Mouse (Mus musculus) heart, postnatal 0 days (tissue): ENCODE data around the gene Agap1. TPM values are rescaled to one million over a fixed set of nuclear protein-coding genes. Genes with fewer than 3 reads are reported as not detected.

Experiments used
- ATAC-seq: fragments of 200-750 bp; cut with Nextera tagmentation; 2 replicates; pipeline ENCODE4 v1.8.0; 2017; ENCODE audit warnings: low read depth, moderate number of reproducible peaks, moderate library complexity; ENCODE audit not compliant: insufficient read depth
- DNase-seq: peaks from one replicate; pipeline ENCODE4 v3.0.0-alpha.2; 2016; ENCODE audit warnings: low spot score
- H3K27ac ChIP-seq: fragments of 300-500 bp; sonication (generic); 2 replicates; pipeline ENCODE4 v1.5.1; 2014; ENCODE audit warnings: low read depth, mild to moderate bottlenecking
- H3K27me3 ChIP-seq: fragments of 300-500 bp; sonication (generic); 2 replicates; pipeline ENCODE4 v1.6.1; 2014; ENCODE audit warnings: low read length, mixed read lengths; ENCODE audit not compliant: control insufficient read depth, insufficient read depth
- H3K36me3 ChIP-seq: fragments of 300-500 bp; sonication (generic); replicated peaks from 2 replicates; pipeline ENCODE4 v1.6.1; 2014; ENCODE audit warnings: low read length, mixed read lengths; ENCODE audit not compliant: control insufficient read depth, insufficient read depth
- H3K4me1 ChIP-seq: fragments of 300-500 bp; sonication (generic); 2 replicates; pipeline ENCODE4 v1.6.1; 2014; ENCODE audit warnings: antibody characterized with exemption; ENCODE audit not compliant: control insufficient read depth, insufficient read depth
- H3K4me2 ChIP-seq: fragments of 300-500 bp; sonication (generic); 2 replicates; pipeline ENCODE4 v1.6.1; 2014; ENCODE audit warnings: low read depth, mild to moderate bottlenecking, low read length, moderate library complexity
- H3K4me3 ChIP-seq: fragments of 300-500 bp; sonication (generic); 2 replicates; pipeline ENCODE4 v1.5.1; 2014; ENCODE audit warnings: low read depth, low read length
- H3K9ac ChIP-seq: fragments of 300-500 bp; sonication (generic); replicated peaks from 2 replicates; pipeline ENCODE4 v1.6.1; 2014; ENCODE audit warnings: low read depth, low read length, mixed read lengths
- H3K9me3 ChIP-seq: fragments of 300-500 bp; sonication (generic); replicated peaks from 2 replicates; pipeline ENCODE4 v1.6.1; 2016; ENCODE audit warnings: low read length; ENCODE audit not compliant: control insufficient read depth
- CTCF ChIP-seq: IDR thresholded peaks from 2 replicates; pipeline ENCODE4 v1.5.1; 2016; ENCODE audit warnings: antibody characterized with exemption, control low read depth, low read depth
- EP300 ChIP-seq: IDR thresholded peaks from 2 replicates; pipeline ENCODE4 v1.6.1; 2016; ENCODE audit warnings: antibody characterized with exemption, low read depth
- WGBS: fragments of 180-500 bp; shearing (Covaris S2); extraction: QIAGEN DNeasy Blood & Tissue Kit; methylation state at CpG from one replicate; pipeline ENCODE4 v1.1.7; 2014; 5-methylcytosine and 5-hydroxymethylcytosine counted together
- polyA plus RNA-seq: library from polyadenylated mRNA; unstranded; fragments of >200 nt; fragmentation: Nextera tagmentation; extraction: Ambion mirVana; gene quantifications from 2 replicates; pipeline ENCODE4 v1.2.1, GENCODE M21; 2015
- total RNA-seq: library from RNA; depleted of rRNA; stranded (reverse); fragments of >200 nt; gene quantifications from 2 replicates; pipeline ENCODE4 v1.2.3, GENCODE M21; 2014; ENCODE audit warnings: low replicate concordance

Agap1 gene
- total and polyA plus RNA-seq, 2 experiments from 2014 or later, result 6.1 to 21.0 TPM

GRCm38 (mm10) chr1:89619963-89620362 lies 165.4 kb downstream of the Agap1 start:
- H3K9me3 ChIP-seq, result no peaks in the 10 kb centered on the region
- DNase-seq (no peak), ATAC-seq (peak; percentile 53; the same call in 1 of the 2 replicates)
- H3K27ac ChIP-seq, result peak overlapping the region; percentile 90
- 37% methylated on average over 2 of the region's 2 CpGs for WGBS
- H3K9ac ChIP-seq, result peak overlapping the region; percentile 30; the same call in 1 of the 2 replicates
- peaks cover 66% of the 10 kb centered on the region for H3K4me1 ChIP-seq
- no peaks in the 10 kb centered on the region for H3K27me3 ChIP-seq
- no peaks in the 10 kb centered on the region for H3K36me3 ChIP-seq
- no peak overlapping the region for H3K4me3 ChIP-seq
- TF ChIP-seq EP300, result no peak
- no peak for TF ChIP-seq CTCF
- H3K4me2 ChIP-seq, result no peak overlapping the region

- Histone ChIP-seq H3K36me3 (no peaks in the 10 kb centered on the region), H3K4me3 (no peak overlapping the region), H3K27ac (peak overlapping the region; percentile 90), H3K4me2 (no peak overlapping the region), H3K9ac (no peak overlapping the region), H3K4me1 (peaks cover 70% of the 10 kb centered on the region), H3K27me3 (no peaks in the 10 kb centered on the region), H3K9me3 (no peaks in the 10 kb centered on the region)
- WGBS, result 65% methylated on average over 8 of the region's 8 CpGs
- TF ChIP-seq CTCF (no peak), EP300 (no peak)
- DNase-seq, result no peak
- no peak for ATAC-seq
Observed at GRCm38 (mm10) chr1:89621014-89621791, 166.6 kb downstream of the Agap1 start.

GRCm38 (mm10) chr1:89621952-89622351 lies 167.3 kb downstream of the Agap1 start:
- Histone ChIP-seq H3K9ac (no peak overlapping the region), H3K36me3 (no peaks in the 10 kb centered on the region), H3K4me3 (no peak overlapping the region), H3K9me3 (no peaks in the 10 kb centered on the region), H3K27me3 (no peaks in the 10 kb centered on the region), H3K27ac (peak overlapping the region; percentile 78), H3K4me2 (no peak overlapping the region), H3K4me1 (peaks cover 70% of the 10 kb centered on the region)
- WGBS, result 42% methylated on average over 8 of the region's 8 CpGs
- TF ChIP-seq CTCF (no peak), EP300 (0 out of 2 replicates have a peak, but pooled peaks have one; percentile 25)
- ATAC-seq (no peak), DNase-seq (no peak)

GRCm38 (mm10) chr1:89622801-89623200 lies 168.2 kb downstream of the Agap1 start:
- Histone ChIP-seq H3K9ac (no peak overlapping the region), H3K27me3 (no peaks in the 10 kb centered on the region), H3K4me2 (no peak overlapping the region), H3K36me3 (no peaks in the 10 kb centered on the region), H3K4me3 (no peak overlapping the region), H3K27ac (peak overlapping the region; percentile 78), H3K9me3 (no peaks in the 10 kb centered on the region), H3K4me1 (peaks cover 61% of the 10 kb centered on the region)
- TF ChIP-seq EP300 (no peak), CTCF (no peak)
- DNase-seq (peak; percentile 68), ATAC-seq (peak; percentile 25; the same call in 1 of the 2 replicates)
- WGBS, result 25% methylated on average over 7 of the region's 7 CpGs

GRCm38 (mm10) chr1:89625312-89625711 lies 170.7 kb downstream of the Agap1 start:
- no peak overlapping the region for H3K4me2 ChIP-seq
- H3K4me3 ChIP-seq, result no peak overlapping the region
- no peak for TF ChIP-seq EP300
- no peak for TF ChIP-seq CTCF
- no peak overlapping the region for H3K9ac ChIP-seq
- 80% methylated on average over 4 of the region's 4 CpGs for WGBS
- peaks cover 36% of the 10 kb centered on the region for H3K4me1 ChIP-seq
- DNase-seq (no peak), ATAC-seq (no peak)
- H3K9me3 ChIP-seq, result no peaks in the 10 kb centered on the region
- H3K27ac ChIP-seq, result no peak overlapping the region
- H3K27me3 ChIP-seq, result no peaks in the 10 kb centered on the region
- 0 out of 2 replicates have a peak, but pooled peaks cover 7% of the 10 kb centered on the region for H3K36me3 ChIP-seq
